Mouse (Mus musculus): ENCODE measurements at regions not wholly inside any gene's neighbourhood (a gene's known extent, or its start where the extent isn't known, plus 50 kb on each side); places are given as distances from the start of the nearest gene placed in this dataset.
A peak's percentile ranks its signal among the peaks of the same experiment; 100 is the strongest.

DNA sequence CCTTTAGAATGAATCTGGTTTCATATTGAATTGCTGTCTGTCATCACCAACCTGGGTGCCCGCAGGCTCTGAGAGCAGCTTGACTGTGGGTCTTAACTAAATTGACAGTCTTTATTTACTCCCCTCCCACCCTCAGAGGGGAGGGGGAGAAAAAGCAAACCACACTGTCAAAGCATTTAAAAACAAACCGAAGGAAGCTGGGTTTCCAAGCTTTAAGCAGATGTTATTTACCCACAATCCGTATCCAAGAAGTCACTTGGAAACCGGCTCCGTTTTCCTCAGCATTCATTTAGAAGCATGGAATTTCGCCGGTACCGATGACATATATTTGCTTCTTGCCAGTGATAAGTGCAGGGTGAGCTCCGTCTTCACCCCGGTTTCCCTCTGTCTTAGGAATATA lies 206.4 kb upstream of the Spdye4c start:
- ATAC-seq (replicated peaks; ENCODE audit: low FRiP score, low TSS enrichment, poor library complexity, severe bottlenecking) = no peak

DNA sequence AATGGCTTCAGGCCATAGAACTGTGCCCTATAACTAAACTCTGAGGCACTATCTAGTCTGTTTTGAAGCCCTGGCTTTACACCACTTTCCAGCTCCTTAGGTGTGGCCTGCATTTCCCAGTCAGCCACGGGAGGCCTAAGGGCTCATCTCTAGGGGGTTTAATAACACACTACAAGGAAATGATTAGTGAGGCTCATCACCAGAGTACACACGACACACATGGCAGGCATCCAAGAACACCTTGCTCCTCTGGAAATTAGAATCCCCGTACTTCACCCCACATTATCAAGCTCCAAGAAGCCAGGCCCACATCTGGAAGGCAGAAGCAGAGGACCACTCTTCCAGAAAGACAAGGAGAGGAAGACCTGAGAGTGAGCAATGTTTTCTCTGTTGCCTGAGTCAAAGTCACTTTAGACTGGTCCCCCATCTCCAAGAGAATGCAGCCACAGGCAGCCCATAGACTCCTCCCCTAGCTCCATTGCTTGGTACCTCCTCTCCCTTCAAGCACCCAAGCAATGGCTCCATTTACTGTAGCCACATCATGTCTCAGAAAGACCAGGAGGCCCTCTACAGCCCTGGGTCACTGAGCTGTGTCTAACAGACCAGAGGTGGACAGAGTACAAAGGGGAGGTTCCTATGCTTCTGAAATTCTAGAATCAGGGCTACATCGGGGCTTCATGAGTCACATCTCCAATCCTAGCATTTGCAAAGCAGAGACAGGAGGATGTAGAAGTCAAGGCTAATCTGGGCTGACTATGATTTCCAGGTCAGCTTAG lies 204.0 kb upstream of the Spdye4c start:
- ATAC-seq (replicated peaks; ENCODE audit: low FRiP score, low TSS enrichment, poor library complexity, severe bottlenecking) = no peak

DNA sequence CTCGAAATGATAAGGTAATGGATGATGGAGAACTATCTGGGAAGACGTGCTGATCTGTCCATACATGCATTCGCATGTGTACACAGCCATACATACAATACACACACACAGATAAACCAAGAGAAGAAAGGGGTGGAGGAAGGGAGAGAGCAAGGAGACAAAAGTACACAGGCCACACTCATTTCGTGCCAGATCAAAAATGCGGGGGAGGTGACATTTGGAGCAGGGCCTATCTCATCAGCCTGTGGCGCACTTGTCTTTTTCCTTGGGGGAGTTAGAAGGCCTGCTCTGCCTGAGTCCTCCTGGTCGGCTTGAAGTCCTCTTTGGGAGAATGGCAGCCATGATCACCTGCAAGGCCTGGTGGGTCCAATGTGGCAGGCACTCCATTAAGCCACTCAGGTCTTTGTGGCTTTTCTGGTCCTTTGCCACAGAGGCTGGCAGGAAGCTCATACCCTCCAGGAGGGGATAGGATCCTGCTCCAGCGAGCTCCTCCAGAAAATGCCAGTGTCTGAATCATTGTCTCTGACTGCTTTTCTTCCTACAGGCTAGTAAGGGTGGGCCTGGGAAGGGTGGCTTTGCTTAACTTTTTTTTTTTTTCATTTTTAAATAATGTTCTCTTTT lies 203.0 kb upstream of the Spdye4c start:
- ATAC-seq (replicated peaks; ENCODE audit: low FRiP score, low TSS enrichment, poor library complexity, severe bottlenecking) = peak; percentile 51; the same call in 1 of the 2 replicates

DNA sequence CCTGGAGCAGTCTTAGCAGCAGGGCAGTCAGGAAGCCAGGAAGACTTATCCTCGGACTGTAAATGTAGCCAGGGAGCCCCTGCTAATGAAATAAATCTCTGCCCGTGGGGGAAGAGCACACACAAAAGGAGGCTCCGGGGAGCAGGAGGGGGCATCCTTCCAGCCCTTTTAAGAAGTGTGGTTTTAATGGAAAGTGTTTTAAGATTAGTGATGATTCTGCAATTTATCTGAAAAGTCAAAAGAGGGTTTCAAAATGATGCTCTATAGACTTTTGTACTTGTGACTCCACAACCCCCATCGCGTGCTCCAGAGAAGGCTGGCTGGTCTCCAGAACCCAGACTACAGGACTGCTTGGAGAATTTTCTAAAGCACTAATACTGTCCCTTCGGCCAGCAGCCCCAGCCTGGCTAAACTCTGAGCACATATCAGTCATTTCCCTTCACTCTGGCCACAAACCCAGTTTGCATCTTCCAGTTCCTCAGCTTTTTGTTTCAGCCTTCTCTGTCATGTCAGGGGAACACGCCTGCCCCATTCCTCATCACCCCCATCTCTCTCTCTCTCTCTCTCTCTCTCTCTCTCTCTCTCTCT lies 202.0 kb upstream of the Spdye4c start:
- no peak for ATAC-seq (replicated peaks; ENCODE audit: low FRiP score, low TSS enrichment, poor library complexity, severe bottlenecking)

DNA sequence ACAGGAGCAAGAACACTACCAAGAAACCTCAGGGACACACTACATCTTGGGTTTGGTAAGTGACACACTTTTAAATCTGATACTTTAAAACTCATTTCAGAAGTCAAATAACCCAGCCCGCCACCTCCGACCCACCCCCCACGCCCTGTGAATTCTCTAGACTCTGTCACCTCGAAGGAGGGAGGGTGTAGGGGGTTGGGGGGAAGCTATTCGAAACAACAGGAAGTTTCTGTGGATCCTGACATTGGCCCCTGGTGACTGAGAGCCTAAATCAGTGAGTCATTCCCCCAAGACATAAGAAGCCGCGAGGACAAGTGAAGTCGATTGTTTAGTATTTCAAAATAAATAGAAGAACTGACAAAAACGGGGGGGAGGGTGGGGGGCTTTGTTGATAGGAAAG lies 198.7 kb upstream of the Spdye4c start:
- no peak for ATAC-seq (replicated peaks; ENCODE audit: low FRiP score, low TSS enrichment, poor library complexity, severe bottlenecking)

DNA sequence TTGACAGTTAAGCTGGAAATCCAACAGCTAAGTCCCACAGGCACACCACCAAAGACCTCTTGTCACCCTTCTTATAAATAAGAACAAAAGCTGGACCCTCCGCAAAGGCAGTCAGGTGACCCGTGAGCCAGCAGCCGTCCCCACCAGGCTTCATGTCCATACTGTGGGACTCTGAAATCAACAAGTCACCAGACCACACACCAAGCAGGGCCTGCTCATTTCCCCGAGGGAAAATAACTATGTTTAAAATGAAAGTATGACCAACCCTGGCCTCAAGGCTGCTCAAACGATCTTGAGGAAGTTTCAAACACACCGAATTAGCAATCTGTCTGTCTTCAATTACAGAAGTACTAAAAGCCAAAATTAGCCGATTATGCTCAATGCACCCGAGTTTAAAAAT lies 197.6 kb upstream of the Spdye4c start:
- no peak for ATAC-seq (replicated peaks; ENCODE audit: low FRiP score, low TSS enrichment, poor library complexity, severe bottlenecking)

DNA sequence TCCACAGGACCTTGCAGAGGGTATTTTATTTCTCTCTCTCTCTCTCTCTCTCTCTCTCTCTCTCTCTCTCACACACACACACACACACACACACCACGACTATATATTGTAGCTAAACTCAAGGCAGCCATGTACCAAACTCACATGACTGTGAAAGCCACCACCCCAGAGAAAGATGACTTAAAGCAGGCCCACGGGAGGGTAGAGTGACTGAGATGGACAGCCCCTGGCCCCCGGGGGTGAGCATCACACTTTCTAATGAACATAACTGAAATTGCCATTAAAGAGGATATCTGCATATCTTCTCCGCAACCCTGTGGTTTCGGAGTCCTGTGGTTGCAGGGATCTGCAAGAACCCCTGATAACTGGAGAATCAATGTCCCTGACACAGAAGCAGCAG lies 197.1 kb upstream of the Spdye4c start:
- no peak for ATAC-seq (replicated peaks; ENCODE audit: low FRiP score, low TSS enrichment, poor library complexity, severe bottlenecking)

DNA sequence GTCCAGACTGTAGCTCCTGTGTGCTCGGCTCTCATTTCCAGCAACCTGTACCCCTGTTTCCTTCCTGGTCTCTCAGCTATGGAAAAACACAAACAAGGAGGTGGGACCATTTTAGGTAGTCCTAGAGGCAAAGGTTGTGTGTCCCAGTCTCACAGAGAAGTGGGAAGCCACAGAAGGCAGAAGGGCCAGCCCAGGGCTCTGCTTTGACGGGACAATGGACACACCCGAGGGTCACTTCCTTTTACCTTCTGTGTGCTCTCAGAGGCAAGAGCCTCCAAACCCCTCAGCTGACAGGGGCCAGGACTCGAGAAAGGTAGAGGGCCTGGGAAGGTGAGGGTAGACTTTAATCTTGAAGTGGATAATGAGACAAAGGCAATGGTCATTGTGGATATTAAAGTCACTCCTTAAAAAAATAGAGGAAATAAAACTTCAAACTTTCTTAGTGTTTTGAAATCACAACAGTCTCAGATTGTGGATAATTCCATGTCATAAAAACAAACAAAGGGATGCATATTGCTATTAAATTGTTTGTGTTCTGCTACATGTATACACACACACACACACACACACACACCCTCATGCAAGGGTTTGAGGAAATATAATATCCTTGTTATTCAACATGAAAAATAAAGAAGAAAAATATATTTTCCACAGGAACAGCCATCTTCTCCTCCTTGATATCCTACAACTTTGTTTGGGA lies 195.6 kb upstream of the Spdye4c start:
- ATAC-seq (replicated peaks; ENCODE audit: low FRiP score, low TSS enrichment, poor library complexity, severe bottlenecking) = no peak

DNA sequence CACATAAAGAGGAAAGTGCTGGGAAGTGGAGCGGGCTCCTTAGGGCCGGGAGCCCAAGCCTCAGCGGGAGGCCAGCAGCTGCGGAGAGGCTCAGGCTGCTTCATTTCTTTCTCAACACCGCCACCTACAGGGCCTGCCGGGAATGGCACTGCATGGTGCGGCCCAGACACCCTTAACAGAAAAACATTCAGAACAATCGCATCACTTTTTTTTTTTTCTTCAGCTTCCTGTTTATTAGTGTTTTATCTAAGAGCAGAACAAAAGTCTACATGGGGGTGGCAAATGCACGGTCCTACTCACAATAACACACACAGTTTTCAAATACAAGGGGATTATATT lies 195.0 kb upstream of the Spdye4c start:
- ATAC-seq (replicated peaks; ENCODE audit: low FRiP score, low TSS enrichment, poor library complexity, severe bottlenecking) = peak; percentile 85

DNA sequence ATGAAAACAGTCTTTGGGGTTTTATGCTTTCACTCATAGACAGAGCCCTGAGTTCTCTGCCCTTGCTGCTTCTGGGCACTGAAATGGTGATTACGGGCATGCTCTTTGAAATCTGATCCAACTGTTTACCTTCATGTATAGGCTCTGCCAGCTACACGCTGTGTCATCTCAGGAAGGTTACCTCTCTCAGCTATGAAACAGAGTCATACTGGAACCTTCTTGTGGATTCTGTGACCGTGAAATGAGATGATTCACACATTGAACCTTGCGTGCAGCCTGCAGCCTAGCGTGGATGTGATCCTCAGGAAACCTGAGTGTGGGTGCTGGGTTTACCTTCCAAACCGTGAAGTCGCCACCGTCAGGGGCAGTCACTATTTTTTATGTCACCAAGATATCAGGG lies 189.7 kb upstream of the Spdye4c start:
- ATAC-seq (replicated peaks; ENCODE audit: low FRiP score, low TSS enrichment, poor library complexity, severe bottlenecking) = no peak

DNA sequence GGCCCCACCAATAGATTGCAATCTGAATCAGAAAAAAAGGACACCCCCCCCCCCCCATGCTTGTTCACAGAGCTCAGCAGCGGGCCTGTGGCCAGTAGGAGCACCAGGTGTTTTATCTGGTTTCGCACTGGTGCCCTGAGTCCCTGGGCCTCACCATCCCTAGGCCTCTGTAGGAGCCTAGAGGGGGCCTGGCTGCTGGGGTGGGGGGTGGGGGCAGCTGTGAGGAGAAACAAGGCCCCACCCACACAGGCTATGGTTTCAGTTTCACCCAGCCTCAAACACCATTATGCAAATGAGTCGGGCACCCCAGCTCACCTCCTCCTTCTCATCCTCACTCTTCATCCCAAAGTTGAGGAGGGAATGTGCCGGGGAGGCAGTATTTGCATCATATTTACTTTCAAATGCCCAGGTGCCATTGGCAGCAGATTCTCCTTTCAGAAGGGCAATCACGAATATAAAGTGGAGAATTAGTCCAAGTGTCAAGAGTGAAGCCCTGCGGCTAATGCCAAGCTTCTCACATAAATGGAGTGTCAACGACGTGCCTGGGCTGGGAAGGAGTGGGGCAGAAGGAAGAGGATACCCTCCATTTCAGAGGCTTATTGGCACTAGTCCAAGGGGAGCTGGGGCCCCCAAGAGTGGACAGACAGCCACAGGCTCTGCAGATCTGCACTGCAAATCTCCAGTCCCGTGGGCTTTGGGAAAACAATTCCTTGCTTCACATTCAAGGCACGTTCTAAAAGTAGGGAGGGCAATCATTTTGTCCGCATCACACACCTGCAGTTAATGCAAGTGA lies 187.7 kb upstream of the Spdye4c start:
- ATAC-seq (replicated peaks; ENCODE audit: low FRiP score, low TSS enrichment, poor library complexity, severe bottlenecking) = 0 out of 2 replicates have a peak, but pooled peaks have one; percentile 13

DNA sequence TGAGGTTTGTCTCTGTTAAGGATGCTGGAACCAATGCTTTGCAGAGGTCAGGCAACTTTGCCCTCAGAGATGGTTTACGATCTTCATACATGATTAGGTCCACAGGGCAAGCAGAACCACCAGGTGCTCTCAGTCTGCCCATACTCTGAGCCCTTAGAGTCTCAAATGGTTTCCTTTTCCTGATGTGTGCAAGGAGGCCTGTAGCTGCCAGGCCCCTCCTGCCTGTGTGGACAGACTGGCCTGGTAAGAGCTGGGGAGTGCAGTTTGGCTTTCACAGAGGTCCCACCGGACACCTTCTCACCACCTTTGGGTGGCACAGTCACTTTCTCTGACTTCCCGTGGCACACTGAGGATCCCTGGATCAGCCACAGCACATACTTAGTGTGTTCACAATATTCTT lies 186.6 kb upstream of the Spdye4c start:
- no peak for ATAC-seq (replicated peaks; ENCODE audit: low FRiP score, low TSS enrichment, poor library complexity, severe bottlenecking)

DNA sequence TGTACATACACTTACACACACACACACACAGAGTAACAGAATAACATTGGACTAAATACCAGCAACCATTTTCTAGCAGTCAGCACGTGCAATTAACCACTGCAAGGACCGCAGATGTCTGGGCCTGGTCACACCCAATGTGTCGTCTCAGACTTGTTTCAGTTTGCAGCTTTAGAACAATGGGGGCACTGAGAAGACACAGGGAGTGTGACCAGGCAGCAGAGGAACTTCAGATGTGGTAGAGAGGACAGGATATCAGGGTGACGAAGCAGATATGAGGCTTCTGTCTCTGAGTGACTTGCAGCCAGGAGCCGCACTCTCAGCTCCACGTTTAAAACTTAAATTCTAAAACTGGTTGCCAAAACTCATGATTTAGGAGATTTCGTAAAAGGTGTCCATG lies 183.9 kb upstream of the Spdye4c start:
- ATAC-seq (replicated peaks; ENCODE audit: low FRiP score, low TSS enrichment, poor library complexity, severe bottlenecking) = peak; percentile 48; the same call in 1 of the 2 replicates

DNA sequence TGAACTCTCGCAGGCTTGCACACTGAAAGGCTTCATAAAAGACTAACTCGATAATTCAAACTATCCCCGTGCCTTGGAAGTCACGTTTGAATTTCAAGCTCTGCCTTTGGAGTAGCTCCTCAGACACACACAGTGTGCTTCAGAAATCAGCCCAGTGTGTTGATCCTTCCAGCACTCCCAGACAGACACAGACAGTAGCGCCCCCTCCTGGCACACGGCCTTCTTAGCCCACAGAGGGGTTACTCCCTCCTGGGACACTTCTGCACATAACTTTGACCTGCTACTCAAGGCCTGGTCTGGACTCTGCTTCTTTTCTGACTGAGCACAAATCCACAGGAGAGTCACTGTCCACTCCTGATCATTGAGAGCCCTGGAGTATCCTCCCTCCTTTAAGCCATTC lies 182.3 kb upstream of the Spdye4c start:
- 0 out of 2 replicates have a peak, but pooled peaks have one; percentile 51 for ATAC-seq (replicated peaks; ENCODE audit: low FRiP score, low TSS enrichment, poor library complexity, severe bottlenecking)

DNA sequence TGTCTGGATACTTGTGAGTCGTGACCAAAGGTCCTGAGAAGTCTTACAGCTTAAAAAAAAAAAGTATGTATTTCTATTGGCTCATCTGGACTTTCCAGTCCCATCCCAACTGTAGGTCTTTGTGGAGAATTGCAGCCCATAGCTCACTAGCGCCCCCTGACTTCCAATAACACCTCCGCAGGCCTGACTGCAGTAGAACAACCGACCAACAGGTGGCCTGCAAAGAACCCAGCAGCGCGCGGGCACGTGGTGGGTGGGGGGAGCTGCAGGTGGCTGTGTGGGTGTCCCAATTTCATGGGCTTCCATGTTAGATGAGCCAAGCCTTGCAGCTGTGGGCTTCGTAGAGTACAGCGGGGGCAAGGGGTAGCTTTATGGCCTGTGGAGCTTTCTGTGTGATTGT lies 178.7 kb upstream of the Spdye4c start:
- peak; percentile 87 for ATAC-seq (replicated peaks; ENCODE audit: low FRiP score, low TSS enrichment, poor library complexity, severe bottlenecking)

DNA sequence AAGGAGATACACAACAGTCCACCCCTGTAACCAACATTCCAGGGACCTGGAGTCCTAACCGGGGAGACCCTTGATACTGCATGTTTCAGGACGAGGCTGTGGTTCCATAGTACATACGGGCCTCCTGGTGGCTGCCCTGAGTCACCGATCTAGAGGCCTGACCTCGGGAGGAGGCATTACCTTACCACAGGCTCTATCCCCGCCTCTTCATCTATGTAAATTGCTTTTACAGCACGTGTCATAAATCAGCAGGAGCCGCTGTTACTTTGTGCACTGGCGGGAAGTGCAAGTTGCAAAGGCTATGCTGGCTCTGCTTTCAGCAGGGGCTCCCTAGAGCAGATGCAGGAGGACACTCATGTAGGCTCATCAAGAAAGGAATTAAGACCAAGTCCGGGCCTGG lies 178.0 kb upstream of the Spdye4c start:
- peak; percentile 69 for ATAC-seq (replicated peaks; ENCODE audit: low FRiP score, low TSS enrichment, poor library complexity, severe bottlenecking)

DNA sequence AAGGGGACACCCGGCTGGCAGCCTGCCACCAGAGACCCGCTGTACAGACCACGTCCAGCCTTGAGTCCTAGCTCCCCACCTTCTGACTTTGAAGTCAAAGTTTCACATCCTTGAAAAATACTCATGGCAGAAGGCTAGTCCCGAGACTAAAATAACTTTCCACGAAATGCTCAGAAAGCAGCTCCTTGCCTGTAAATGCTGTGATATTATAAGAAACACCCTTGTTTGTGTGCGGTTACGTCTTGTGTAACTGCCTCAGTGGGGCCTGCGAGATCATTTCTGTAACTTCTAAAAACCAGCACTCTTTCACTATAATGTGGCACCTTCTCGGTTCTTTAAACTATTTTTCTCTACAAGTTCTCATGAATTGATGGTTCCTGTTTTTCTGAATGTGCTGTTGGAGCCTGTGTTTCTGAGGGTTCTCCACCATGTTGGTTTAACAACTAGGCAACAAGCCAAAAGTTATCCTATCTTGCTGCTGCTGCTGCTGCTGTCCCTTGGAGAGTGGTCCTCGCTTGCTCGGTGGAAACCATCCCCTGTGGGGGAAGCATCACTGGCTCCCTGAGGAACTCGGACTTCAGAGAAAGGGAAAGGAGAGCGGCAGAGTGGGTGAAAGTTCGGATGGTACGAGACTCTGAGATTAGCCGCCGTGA lies 176.3 kb upstream of the Spdye4c start:
- ATAC-seq (replicated peaks; ENCODE audit: low FRiP score, low TSS enrichment, poor library complexity, severe bottlenecking) = no peak

DNA sequence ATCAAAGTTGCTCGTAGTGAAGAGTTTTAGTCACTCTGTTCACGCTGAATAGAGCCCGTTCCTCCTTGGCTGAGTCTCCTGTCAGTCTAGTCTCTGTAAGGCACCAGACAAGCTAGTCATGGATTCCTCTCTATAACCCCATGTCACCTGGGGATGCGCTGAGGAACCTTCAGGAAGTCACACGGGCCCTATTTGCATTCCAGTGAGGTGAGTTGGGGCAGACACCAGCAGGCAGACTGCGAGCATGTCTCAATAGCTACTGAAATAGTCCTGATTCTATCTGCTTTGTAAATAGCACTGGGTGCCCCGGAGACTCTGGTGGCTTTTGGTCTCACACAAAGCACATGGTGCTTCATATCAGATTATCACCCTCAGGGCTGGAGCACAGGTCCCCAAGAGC lies 174.6 kb upstream of the Spdye4c start:
- no peak for ATAC-seq (replicated peaks; ENCODE audit: low FRiP score, low TSS enrichment, poor library complexity, severe bottlenecking)

DNA sequence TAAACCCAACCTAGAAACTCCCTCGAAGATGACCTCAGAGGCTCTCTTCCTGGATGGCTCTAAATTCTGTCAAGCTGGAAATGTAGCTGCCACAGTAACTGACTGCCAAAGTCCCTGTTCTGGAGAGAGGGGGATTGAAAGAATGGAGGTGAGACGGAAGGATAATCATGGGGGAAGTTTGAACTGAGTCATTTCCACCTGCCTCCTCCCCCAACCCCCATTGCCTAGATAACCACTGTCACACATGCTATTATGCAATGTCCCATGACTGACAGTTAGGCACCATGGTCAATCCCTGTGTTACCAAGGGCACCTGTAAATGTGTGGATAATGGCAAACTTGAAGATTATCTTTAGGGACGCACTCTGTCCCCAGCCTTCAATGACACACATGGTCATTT lies 172.0 kb upstream of the Spdye4c start:
- no peak for ATAC-seq (replicated peaks; ENCODE audit: low FRiP score, low TSS enrichment, poor library complexity, severe bottlenecking)

Measured in megakaryocyte-erythroid progenitor cell, adult 5-6 weeks (primary cell).